Mouse (Mus musculus) lung, adult 18-20 months (tissue): ENCODE measurements around the gene Arnt2.

Source experiments
- DNase-seq, 2 experiments: peaks; one replicate each; pipeline ENCODE4 v3.0.0; 2022; ENCODE audit warnings: mixed read lengths in 2 of 2

Arnt2 gene

DNA sequence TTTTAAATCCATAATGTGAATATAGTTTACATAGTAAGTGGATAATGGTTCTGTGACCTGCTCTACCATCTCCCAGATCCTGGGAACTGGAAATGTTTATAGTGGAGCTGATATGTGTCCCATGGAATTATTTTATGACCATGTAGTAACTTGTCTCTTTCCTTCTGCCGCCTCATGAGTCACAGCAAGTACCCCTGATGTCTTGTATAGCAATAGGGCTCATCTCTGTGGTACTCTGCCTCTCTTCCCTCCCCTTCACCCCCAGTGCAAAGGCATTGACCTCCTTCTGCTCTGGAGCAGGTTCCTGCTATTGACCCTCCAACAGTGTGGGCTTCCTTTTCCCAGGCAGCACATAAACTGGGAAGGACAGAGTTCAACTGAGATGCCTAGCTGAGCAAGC is 182.3 kb downstream of the Arnt2 start:
- no peak for DNase-seq

DNA sequence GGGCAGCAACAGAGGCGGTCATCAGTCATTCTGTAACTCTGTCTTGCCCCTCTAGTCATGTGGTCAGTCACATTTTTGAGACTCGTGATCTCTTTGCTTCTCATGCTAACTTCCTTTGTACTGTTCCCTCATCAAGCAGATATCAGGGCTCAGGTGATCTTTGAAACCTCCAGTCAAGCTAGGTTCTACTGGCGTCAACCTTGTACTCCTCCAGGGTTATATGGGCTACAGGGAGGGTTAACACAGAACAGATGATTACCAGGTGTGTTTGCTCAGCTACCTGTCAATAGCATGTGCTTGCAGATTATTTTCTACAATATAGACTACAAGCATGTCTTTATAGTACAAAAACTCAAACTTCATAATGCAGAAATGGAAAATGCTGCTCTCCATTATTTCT is 183.1 kb downstream of the Arnt2 start:
- no peak for DNase-seq

DNA sequence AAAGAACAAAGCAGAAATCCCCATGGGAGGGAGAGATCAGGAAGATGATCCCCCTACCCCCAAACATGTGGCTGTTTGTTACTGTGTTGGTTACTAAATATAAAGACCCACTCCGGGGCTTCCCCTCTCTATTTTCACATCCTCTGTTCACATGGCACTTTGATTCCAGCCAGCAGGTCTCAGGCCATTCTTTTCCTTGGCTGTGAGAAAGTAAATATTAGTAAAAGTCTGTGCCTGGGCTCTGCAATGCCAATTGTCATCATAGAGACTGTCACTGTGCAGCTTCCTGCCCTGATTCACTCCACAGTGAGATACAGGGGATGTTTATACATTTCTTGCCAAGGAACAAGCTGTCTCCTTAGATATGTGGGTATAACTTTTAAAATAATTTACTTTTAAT is 197.9 kb downstream of the Arnt2 start:
- DNase-seq, result peak; percentile 49 to 65

DNA sequence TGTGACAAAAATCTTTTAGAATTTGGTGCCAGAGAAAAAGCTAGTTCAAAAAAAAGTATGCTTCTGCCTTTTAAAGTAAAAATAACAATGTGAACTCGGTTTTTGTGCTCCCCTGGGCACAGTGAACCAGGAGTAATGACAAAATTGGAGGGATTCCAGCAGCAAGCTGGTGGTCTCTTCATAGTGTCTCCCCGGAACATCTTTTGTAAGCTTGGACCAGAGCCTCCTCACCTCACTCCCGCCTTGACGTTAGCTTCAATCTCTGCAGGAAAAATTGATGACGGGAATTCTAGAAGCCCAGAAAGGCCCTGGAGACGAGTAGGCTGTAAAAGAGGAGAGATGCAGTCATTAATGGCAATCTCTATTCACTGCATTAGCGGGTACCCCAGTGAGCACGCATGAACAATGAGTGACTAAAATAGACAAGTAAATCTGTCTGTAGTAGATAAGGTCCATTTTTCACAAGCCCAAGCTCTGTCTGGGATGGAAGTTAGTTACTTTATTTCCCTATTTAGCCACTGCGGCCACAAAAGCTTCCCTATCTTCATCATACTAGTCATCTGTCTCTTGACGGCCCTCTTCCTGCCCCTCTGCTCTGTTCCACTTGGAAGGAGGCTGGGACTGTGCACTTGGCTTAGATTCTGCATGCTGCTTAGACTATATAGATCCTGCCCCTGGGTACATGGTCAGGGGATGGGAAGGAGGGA is 199.2 kb downstream of the Arnt2 start:
- DNase-seq, result no peak

DNA sequence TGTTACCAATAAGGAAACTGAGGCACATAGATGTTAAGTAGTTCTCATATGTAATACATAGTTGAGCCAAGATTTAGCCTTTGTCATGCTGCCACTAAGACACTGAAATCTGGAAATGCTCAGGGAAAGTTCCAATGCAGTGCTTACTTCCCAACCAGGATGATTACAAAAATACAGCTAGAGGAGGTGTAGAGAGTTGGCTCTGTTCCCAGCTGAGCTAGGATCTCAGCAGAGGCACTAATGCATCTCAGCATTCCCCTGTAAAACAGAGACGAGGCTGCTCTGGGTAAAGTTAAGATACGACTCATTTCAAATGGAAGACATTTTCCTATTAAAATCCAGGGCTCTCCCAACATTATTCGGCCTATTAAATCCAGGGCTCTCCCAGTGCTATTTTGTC is 206.0 kb downstream of the Arnt2 start:
- no peak for DNase-seq

DNA sequence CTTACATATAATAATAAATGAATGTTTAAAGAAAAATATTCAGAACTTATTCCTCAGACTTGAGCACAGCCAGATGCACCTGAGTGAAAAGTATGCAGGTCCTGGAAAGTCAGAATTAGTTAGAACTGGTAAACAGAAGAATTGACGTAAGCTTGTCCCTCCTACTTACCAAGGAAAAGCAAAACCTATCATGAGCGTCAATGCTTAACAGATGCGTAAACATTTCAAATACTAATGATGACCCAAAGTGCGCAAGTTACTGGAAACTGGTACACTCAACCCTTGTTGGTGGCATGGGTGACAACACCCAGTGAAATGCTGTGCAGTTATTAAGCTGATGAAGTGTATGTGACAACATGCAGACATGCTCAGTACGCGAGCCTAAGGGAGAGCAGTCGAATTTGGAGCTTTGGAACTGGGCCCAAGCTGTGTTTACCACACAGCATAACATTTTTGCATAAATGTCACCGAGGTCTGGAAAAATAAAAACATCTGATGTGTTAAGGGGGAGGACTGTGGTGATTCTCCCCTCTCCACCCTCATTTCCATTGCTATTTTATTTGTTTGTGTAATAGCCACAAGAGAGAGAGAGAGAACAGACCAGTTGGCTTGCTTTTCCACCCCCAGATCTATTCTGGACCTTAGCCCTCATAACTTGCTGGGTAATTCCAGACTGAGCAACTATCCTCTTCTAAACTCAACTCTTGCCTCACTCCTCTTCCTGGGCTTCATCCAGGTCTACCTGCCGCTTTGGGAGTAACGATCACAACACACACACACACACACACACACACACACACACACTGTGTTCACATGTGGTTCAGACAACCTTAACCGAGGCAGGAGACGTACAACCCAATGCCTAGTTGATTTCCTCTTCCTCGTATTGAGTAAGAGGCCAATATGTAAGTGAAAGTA is 208.6 kb downstream of the Arnt2 start:
- DNase-seq, result peak; percentile 25 to 48

DNA sequence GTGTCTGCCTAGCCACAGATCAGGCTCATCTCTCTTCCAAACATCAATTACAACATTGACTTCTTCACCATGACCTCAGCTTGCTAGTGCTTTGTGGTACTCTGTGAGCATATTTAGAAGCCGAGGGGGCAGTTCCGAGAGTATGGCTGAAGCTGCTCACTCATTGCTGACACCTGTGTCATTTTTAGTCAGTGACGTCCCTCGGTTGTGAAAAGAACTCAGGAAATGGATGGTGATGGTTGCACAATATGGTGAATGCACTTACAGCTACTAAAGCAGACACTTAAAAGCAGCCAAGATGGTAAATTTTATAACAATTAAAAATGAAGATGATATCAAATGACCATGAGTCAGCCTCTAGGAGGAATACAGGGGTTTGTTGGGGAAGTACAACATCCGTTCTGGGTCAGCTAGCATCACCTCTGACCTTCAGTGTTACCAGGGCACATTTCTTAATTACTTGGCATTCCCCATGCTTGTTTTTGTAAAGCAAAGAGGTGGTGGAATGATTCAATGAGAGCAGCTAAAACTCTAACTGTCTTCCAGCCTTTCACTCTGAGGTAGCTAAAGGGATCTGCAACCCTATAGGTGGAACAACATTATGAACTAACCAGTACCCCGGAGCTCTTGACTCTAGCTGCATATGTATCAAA is 212.6 kb downstream of the Arnt2 start:
- peak in 1 of 2 experiments; percentile 33 for DNase-seq
